Mouse (Mus musculus) kidney, adult 2 months (tissue): ENCODE measurements around the gene Casq2.

Experiments used
- CTCF ChIP-seq: fragments of 200-500 bp; conservative IDR thresholded peaks from 2 replicates; pipeline ENCODE4 v1.5.1; 2011; ENCODE audit warnings: low read depth, mild to moderate bottlenecking, control low read depth, low read length, moderate library complexity, mixed read lengths; ENCODE audit not compliant: insufficient read depth, insufficient read length
- POLR2A ChIP-seq: fragments of 200-500 bp; IDR thresholded peaks from one replicate; pipeline ENCODE4 v1.6.1; 2011; ENCODE audit warnings: low read depth, low read length, control low read depth

- no peak for TF ChIP-seq CTCF
- TF ChIP-seq POLR2A = no peak
Measured at GRCm38 (mm10) chr3:102188972-102189371, 102.8 kb downstream of the Casq2 start.
